Mouse (Mus musculus): ENCODE data around the gene Nlgn2. TPM values are rescaled to one million over a fixed set of nuclear protein-coding genes. Genes with fewer than 3 reads are reported as not detected.

Gene Nlgn2
- total RNA-seq, 2 experiments from 2014 or later = 3.5 to 10.8 TPM

GRCm38 (mm10) chr11:69797924-69798323 is 39.7 kb downstream of the Nlgn2 start:
- ATAC-seq (replicated peaks; ENCODE audit: poor library complexity) = no peak

- ATAC-seq (replicated peaks; ENCODE audit: poor library complexity) = no peak
Measured at GRCm38 (mm10) chr11:69795983-69796435, 41.6 kb downstream of the Nlgn2 start.

DNA sequence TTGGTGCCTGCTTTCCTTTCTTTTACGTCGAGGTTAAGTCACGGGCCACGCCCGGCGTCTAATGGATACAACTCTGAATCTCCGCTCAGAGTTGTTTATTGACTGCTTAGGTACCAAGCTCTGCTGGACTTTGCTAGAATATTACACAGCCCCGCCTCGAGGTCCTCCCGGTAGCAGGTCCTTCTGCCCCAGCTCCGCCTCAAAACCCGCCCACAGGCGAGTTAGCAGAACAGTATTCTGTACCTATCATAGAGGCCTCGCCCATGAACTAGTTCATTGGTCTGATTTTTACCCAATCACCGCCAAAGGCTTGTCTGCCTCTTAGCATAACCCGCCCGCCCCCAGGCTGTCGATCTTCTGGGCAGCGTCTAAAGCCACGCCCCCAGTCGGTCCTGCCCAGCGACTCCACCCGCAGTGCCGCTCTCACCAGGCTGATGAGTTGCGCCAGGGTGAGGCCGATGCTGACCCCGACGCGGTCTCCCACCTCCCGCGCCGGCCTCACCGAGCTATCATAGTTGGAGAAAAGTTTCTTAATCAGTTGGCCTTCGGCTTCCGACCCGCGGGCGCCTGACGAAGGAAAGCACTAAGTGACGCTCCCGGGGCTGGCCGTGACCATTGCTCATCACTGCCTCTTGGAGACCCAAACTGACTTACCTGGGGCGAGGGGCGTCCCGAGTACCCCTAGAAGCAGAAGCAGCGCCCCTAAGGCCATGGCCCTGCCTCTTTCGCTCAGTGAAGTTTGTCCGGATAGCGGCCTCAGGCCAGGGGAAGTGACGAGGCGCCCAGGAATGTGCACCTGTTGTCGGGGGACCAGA is 42.2 kb downstream of the Nlgn2 start, which contains the start of gene Chrnb1:
Gene Chrnb1 (minus strand): TSS at position 776 of the 815 bp plus-strand sequence.
- peak; percentile 97 for ATAC-seq (replicated peaks; ENCODE audit: poor library complexity)

- ATAC-seq (replicated peaks; ENCODE audit: poor library complexity) = no peak
Measured at GRCm38 (mm10) chr11:69793429-69793828, 44.2 kb downstream of the Nlgn2 start.

- ATAC-seq (replicated peaks; ENCODE audit: poor library complexity) = no peak
Measured at GRCm38 (mm10) chr11:69791420-69791819, 46.2 kb downstream of the Nlgn2 start.

- ATAC-seq (replicated peaks; ENCODE audit: poor library complexity) = no peak
Measured at GRCm38 (mm10) chr11:69789431-69789830, 48.2 kb downstream of the Nlgn2 start.

GRCm38 (mm10) chr11:69787306-69787705 is 50.3 kb downstream of the Nlgn2 start:
- no peak for ATAC-seq (replicated peaks; ENCODE audit: poor library complexity)

DNA sequence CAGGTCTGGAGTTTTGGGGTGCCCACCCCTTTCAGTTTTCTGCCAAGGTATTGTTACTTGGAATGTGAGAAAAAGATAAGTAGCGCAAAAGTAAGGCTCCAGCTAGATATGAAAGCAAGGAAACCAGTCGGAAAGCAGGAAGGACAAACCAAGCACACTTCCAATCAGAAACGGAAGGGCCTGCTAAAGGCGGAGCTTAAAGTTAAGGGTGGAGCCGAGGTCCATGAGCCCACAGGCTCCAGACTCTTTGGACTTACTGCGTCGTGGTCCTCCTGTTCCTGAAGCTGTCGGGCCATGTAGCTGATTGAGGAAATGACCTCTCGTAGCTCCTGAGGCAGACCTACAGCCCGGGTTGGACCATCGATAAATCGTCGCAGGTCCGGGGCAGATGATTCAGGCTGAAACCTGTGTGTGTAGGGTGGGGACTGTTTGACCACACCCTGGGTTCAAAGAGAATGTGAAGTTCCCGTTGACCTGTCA is 52.8 kb downstream of the Nlgn2 start:
- ATAC-seq (replicated peaks; ENCODE audit: poor library complexity) = peak; percentile 96

DNA sequence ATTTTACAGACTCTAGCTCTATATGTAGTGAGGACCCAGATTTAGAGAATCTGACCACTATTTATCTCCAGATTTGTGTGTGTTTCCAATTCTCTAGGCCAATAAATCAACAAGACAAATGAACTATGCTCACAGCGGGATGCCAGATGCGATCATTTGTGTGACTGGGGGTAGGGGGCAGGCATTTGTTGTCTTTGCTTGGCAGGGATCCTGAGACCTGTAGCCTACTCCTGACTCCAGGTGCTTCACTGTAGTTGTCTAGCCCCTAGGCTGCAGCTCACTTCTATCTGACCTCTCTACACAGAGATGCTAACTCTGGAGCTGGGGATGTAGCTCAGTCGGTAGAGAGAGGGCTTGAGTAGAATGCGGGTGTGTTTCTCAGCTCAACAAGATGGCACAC is 55.8 kb downstream of the Nlgn2 start:
- ATAC-seq (replicated peaks; ENCODE audit: poor library complexity) = no peak

DNA sequence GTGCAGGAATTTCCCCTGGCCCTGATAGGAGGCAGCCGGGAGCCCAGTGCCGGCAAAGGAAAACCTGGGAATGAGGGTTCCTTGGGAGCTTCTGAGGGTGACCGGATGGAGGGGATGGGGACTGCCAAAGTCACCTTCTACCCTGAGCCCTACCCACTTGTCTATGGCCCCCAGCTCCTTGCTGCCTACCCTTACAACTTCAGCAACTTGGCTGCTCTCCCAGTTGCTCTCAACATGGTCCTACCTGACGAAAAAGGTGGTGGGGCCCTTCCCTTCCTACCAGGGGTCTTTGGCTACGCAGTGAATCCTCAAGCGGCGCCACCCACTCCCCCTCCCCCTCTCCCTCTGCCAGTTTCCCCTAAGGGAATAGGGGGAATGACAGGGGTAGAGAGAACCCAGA is 58.6 kb downstream of the Nlgn2 start:
- ATAC-seq (replicated peaks; ENCODE audit: poor library complexity) = no peak

DNA sequence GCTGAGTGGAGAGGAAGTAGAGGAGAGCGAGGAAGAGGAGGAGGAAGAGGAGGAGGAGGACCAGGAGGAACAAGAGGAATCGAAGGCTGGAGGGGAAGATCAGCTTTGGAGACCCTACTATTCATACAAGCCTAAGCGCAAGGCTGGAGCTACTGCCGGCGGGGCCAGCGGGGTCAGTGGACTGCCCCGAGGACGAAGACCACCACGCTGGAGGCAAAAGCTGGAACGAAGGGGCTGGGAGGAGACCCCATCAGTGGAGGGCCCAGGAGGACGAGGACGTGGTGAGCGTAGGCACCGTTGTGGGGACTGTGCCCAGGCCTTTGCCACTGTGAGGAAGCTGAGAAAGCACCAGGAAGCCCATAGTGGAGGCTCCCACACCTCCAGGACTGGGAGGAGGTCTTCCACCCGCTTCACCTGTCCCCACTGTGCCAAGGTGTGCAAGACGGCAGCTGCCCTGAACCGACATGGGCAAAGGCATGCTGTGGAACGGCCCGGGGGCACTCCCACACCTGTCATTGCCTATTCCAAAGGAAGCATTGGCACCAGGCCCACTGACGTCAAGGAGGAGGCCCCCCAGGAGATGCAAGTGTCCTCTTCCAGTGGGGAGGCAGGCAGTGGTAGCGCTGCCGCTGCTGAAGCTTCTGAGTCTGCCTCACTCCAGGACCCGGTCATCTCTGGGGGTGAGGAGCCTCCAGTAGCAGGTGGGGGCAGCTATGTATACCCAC is 59.2 kb downstream of the Nlgn2 start:
- no peak for ATAC-seq (replicated peaks; ENCODE audit: poor library complexity)

DNA sequence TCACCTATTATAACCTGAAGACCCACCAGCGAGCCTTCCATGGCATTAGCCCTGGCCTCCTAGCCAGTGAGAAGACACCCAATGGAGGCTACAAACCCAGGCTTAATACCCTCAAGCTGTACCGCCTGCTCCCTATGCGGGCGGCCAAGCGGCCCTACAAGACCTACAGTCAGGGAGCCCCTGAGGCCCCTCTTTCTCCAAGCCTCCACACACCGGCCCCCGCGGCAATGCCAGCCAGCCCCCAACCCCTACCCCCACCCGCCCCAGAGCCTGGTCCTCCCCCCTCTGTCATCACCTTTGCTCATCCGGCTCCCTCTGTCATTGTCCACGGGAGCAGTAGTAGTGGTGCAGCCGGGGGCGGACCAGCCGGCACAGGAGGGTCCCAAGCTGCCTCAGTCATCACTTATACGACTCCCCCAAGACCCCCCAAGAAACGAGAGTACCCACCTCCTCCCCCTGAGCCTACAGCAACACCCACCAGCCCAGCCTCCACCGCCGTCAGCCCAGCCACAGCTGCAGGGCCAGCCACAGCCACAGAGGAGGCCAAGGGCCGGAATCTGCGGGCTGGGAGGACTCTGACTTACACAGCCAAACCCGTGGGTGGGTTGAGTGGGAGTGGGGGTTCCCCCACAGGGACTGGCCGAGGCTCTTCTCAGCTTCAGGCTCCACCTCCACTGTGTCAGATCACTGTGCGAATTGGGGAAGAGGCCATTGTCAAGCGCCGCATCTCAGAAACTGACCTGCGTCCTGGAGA is 59.9 kb downstream of the Nlgn2 start:
- no peak; the same call in 1 of the 2 replicates for ATAC-seq (replicated peaks; ENCODE audit: poor library complexity)

- no peak for ATAC-seq (replicated peaks; ENCODE audit: poor library complexity)
Measured at GRCm38 (mm10) chr11:69776488-69776887, 61.1 kb downstream of the Nlgn2 start.

DNA sequence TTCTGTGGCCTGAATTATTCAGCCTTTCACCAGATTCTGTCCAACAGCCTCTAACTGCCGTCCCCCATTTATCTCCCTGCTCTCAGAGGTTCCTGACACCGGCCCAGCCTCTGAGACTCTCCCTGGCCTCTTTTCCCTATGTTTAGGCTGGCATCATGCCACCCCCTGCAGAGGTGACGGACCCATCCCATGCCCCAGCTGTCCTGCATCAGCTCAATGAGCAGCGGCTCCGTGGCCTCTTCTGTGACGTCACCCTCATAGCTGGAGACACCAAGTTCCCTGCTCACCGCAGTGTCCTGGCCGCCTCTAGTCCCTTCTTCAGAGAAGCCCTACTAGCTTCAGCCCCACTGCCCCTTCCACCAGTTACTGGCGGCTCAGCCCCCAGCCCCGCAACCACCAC is 61.9 kb downstream of the Nlgn2 start:
- no peak for ATAC-seq (replicated peaks; ENCODE audit: poor library complexity)

DNA sequence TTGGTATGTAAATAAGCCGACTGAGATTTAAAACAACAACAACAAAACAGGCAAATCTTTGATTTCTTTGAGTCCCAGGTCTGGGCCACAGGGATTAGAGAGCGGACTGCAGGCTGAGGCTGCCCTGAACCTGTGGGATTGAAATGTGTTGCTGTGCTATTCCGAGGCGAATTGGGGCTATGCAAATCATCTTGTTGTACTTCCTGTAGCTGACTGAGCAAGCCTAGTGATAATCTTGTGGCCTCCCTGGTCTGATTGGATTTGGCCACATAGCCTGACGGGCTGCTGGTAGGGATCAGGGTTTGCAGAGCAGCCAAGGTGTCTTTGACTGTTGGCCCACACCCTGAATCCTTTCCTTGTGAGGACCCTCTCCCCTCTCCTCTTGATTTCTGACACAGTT is 62.6 kb downstream of the Nlgn2 start:
- ATAC-seq (replicated peaks; ENCODE audit: poor library complexity) = no peak

Other genes with a start within 250 kb of the Nlgn2 start
Only the 30 nearest of the 42 such genes appear.
- gene Senp3, start 155.7 kb downstream of the Nlgn2 start, total RNA-seq (2015) = 140 and 145 TPM in 2 replicates
- gene Senp3, start 155.7 kb downstream of the Nlgn2 start, total RNA-seq (2017) = 108 and 123 TPM in 2 replicates
- 28.5 and 31.9 TPM in 2 replicates for gene Tnfsf13, start 152.0 kb downstream of the Nlgn2 start, total RNA-seq (2015)
- 49.4 and 53.7 TPM in 2 replicates for gene Tnfsf13, start 152.0 kb downstream of the Nlgn2 start, total RNA-seq (2017)
- 0.88 and 2.0 TPM in 2 replicates for gene Tnfsf12, start 141.9 kb downstream of the Nlgn2 start, total RNA-seq (2015)
- gene Tnfsf12, start 141.9 kb downstream of the Nlgn2 start, total RNA-seq (2017) = 0.75 and 1.0 TPM in 2 replicates
- 7.5 and 9.4 TPM in 2 replicates for gene Tnfsfm13, start 141.7 kb downstream of the Nlgn2 start, total RNA-seq (2015)
- gene Tnfsfm13, start 141.7 kb downstream of the Nlgn2 start, total RNA-seq (2017) = 6.1 and 7.9 TPM in 2 replicates
- gene Polr2a, start 79.1 kb downstream of the Nlgn2 start, total RNA-seq (2015) = 140 and 147 TPM in 2 replicates
- 21.0 and 34.4 TPM in 2 replicates for gene Polr2a, start 79.1 kb downstream of the Nlgn2 start, total RNA-seq (2017)
- gene Slc35g3, start 75.8 kb downstream of the Nlgn2 start, total RNA-seq (2015) = not detected in 2 replicates
- gene Slc35g3, start 75.8 kb downstream of the Nlgn2 start, total RNA-seq (2017) = not detected in 2 replicates
- 1.3 and 1.5 TPM in 2 replicates for gene Zbtb4, start 71.9 kb downstream of the Nlgn2 start, total RNA-seq (2015)
- 0.51 and 0.54 TPM in 2 replicates for gene Zbtb4, start 71.9 kb downstream of the Nlgn2 start, total RNA-seq (2017)
- 0.24 and 1.6 TPM in 2 replicates for gene Chrnb1, start 41.8 kb downstream of the Nlgn2 start, total RNA-seq (2015)
- 0.04 and 0.44 TPM in 2 replicates for gene Chrnb1, start 41.8 kb downstream of the Nlgn2 start, total RNA-seq (2017)
- gene Fgf11, start 35.9 kb downstream of the Nlgn2 start, total RNA-seq (2015) = 0.22 and 0.52 TPM in 2 replicates
- gene Fgf11, start 35.9 kb downstream of the Nlgn2 start, total RNA-seq (2017) = 0.21 and 0.41 TPM in 2 replicates
- not detected in 2 replicates for gene Tmem102, start 32.2 kb downstream of the Nlgn2 start, total RNA-seq (2015)
- not detected in 2 replicates for gene Tmem102, start 32.2 kb downstream of the Nlgn2 start, total RNA-seq (2017)
- not detected in 2 replicates for gene Gm39566, start 22.5 kb downstream of the Nlgn2 start, total RNA-seq (2015)
- not detected in 2 replicates for gene Gm39566, start 22.5 kb downstream of the Nlgn2 start, total RNA-seq (2017)
- gene Spem2, start 19.3 kb downstream of the Nlgn2 start, total RNA-seq (2015) = not detected in 2 replicates
- gene Spem2, start 19.3 kb downstream of the Nlgn2 start, total RNA-seq (2017) = not detected in 2 replicates
- not detected in 2 replicates for gene Spem1, start 15.6 kb downstream of the Nlgn2 start, total RNA-seq (2015)
- gene Spem1, start 15.6 kb downstream of the Nlgn2 start, total RNA-seq (2017) = 0.79 TPM in 1 of 2 replicates, not detected in the other
- 240 and 307 TPM in 2 replicates for gene Tmem256, start 730 bp upstream of the Nlgn2 start, total RNA-seq (2015)
- 174 and 238 TPM in 2 replicates for gene Tmem256, start 730 bp upstream of the Nlgn2 start, total RNA-seq (2017)
- gene Plscr3, start 8.6 kb upstream of the Nlgn2 start, total RNA-seq (2015) = 60.6 and 62.2 TPM in 2 replicates
- 29.1 and 32.9 TPM in 2 replicates for gene Plscr3, start 8.6 kb upstream of the Nlgn2 start, total RNA-seq (2017)
- 0.32 TPM in 1 of 2 replicates, not detected in the other for gene Tnk1, start 20.9 kb upstream of the Nlgn2 start, total RNA-seq (2015)
- gene Tnk1, start 20.9 kb upstream of the Nlgn2 start, total RNA-seq (2017) = 0.54 TPM in 1 of 2 replicates, not detected in the other
- gene Tmem95, start 40.2 kb upstream of the Nlgn2 start, total RNA-seq (2015) = not detected in 2 replicates
- gene Tmem95, start 40.2 kb upstream of the Nlgn2 start, total RNA-seq (2017) = not detected in 2 replicates
- 1.1 and 2.3 TPM in 2 replicates for gene Kctd11, start 43.6 kb upstream of the Nlgn2 start, total RNA-seq (2015)
- gene Kctd11, start 43.6 kb upstream of the Nlgn2 start, total RNA-seq (2017) = 0.88 and 1.9 TPM in 2 replicates
- 23.6 and 24.7 TPM in 2 replicates for gene Acap1, start 57.8 kb upstream of the Nlgn2 start, total RNA-seq (2015)
- gene Acap1, start 57.8 kb upstream of the Nlgn2 start, total RNA-seq (2017) = 59.2 and 67.5 TPM in 2 replicates
- 1.9 and 3.0 TPM in 2 replicates for gene 2810408A11Rik, start 63.2 kb upstream of the Nlgn2 start, total RNA-seq (2015)
- gene 2810408A11Rik, start 63.2 kb upstream of the Nlgn2 start, total RNA-seq (2017) = 1.7 and 6.6 TPM in 2 replicates
- 9.5 and 11.0 TPM in 2 replicates for gene Neurl4, start 63.3 kb upstream of the Nlgn2 start, total RNA-seq (2015)
- gene Neurl4, start 63.3 kb upstream of the Nlgn2 start, total RNA-seq (2017) = 20.2 and 21.6 TPM in 2 replicates
- gene Gps2, start 76.1 kb upstream of the Nlgn2 start, total RNA-seq (2015) = 106 and 114 TPM in 2 replicates
- gene Gps2, start 76.1 kb upstream of the Nlgn2 start, total RNA-seq (2017) = 46.2 and 56.3 TPM in 2 replicates
- 1,355 and 1,412 TPM in 2 replicates for gene Eif5a, start 84.2 kb upstream of the Nlgn2 start, total RNA-seq (2015)
- gene Eif5a, start 84.2 kb upstream of the Nlgn2 start, total RNA-seq (2017) = 1,221 and 1,257 TPM in 2 replicates
- 0.32 TPM in 1 of 2 replicates, not detected in the other for gene Ybx2, start 98.0 kb upstream of the Nlgn2 start, total RNA-seq (2015)
- gene Ybx2, start 98.0 kb upstream of the Nlgn2 start, total RNA-seq (2017) = not detected in 2 replicates
- 0.22 TPM in 1 of 2 replicates, not detected in the other for gene Slc2a4, start 110.4 kb upstream of the Nlgn2 start, total RNA-seq (2015)
- gene Slc2a4, start 110.4 kb upstream of the Nlgn2 start, total RNA-seq (2017) = not detected in 2 replicates
- gene Cldn7, start 127.0 kb upstream of the Nlgn2 start, total RNA-seq (2015) = not detected in 2 replicates
- gene Cldn7, start 127.0 kb upstream of the Nlgn2 start, total RNA-seq (2017) = not detected in 2 replicates
- gene Ctdnep1, start 143.4 kb upstream of the Nlgn2 start, total RNA-seq (2015) = 131 and 135 TPM in 2 replicates
- 28.7 and 33.7 TPM in 2 replicates for gene Ctdnep1, start 143.4 kb upstream of the Nlgn2 start, total RNA-seq (2017)
- gene Elp5, start 144.7 kb upstream of the Nlgn2 start, total RNA-seq (2015) = 110 and 129 TPM in 2 replicates
- gene Elp5, start 144.7 kb upstream of the Nlgn2 start, total RNA-seq (2017) = 57.5 and 66.1 TPM in 2 replicates
- 387 and 444 TPM in 2 replicates for gene Gabarap, start 153.4 kb upstream of the Nlgn2 start, total RNA-seq (2015)
- 242 and 274 TPM in 2 replicates for gene Gabarap, start 153.4 kb upstream of the Nlgn2 start, total RNA-seq (2017)
- 34.5 and 37.9 TPM in 2 replicates for gene Phf23, start 158.0 kb upstream of the Nlgn2 start, total RNA-seq (2015)
- gene Phf23, start 158.0 kb upstream of the Nlgn2 start, total RNA-seq (2017) = 31.7 and 40.0 TPM in 2 replicates